Mouse (Mus musculus) liver, postnatal 0 days (tissue): ENCODE results near the gene F11r.
A peak's percentile ranks its signal among the peaks of the same experiment; 100 is the strongest.

ENCODE experiments used
- CTCF ChIP-seq: sonication (generic); IDR thresholded peaks from 2 replicates; pipeline ENCODE4 v1.5.1; 2016; ENCODE audit warnings: antibody characterized with exemption, low read depth
- EP300 ChIP-seq: IDR thresholded peaks from 2 replicates; pipeline ENCODE4 v1.6.1; 2016; ENCODE audit warnings: antibody characterized with exemption, low read depth, mild to moderate bottlenecking

- TF ChIP-seq CTCF (peak; percentile 71), EP300 (no peak)
Observed at GRCm38 (mm10) chr1:171502388-171503249, 65.3 kb downstream of the F11r start.
